Mouse (Mus musculus) limb, embryonic 10.5 days (tissue): ENCODE measurements around the gene Bphl. TPM values are rescaled to one million over a fixed set of nuclear protein-coding genes. Genes with fewer than 3 reads are reported as not detected.

Source experiments
- DNase-seq: peaks from one replicate; pipeline ENCODE4 v3.0.0-alpha.2; 2017; ENCODE audit warnings: low spot score
- H3K27ac ChIP-seq: fragments of 300-500 bp; sonication (generic); 2 replicates; pipeline ENCODE4 v1.5.1; 2016; ENCODE audit warnings: mild to moderate bottlenecking
- H3K27me3 ChIP-seq: fragments of 300-500 bp; sonication (generic); 2 replicates; pipeline ENCODE4 v1.6.1; 2016; ENCODE audit warnings: low read depth, mild to moderate bottlenecking; ENCODE audit not compliant: poor library complexity, severe bottlenecking
- H3K36me3 ChIP-seq: fragments of 300-500 bp; sonication (generic); 2 replicates; pipeline ENCODE4 v1.6.1; 2016; ENCODE audit warnings: mild to moderate bottlenecking, moderate library complexity
- H3K4me1 ChIP-seq: fragments of 300-500 bp; sonication (generic); 2 replicates; pipeline ENCODE4 v1.6.1; 2016
- H3K4me3 ChIP-seq: fragments of 300-500 bp; sonication (generic); 2 replicates; pipeline ENCODE4 v1.5.1; 2016; ENCODE audit warnings: mild to moderate bottlenecking, moderate library complexity
- H3K9me3 ChIP-seq: fragments of 300-500 bp; sonication (generic); replicated peaks from 2 replicates; pipeline ENCODE4 v1.6.1; 2016; ENCODE audit warnings: mild to moderate bottlenecking
- WGBS: fragments of 180-500 bp; shearing (Covaris S2); methylation state at CpG from one replicate; pipeline ENCODE4 v1.1.7; 2016; 5-methylcytosine and 5-hydroxymethylcytosine counted together
- polyA plus RNA-seq: library from polyadenylated mRNA; unstranded; fragments of >200 nt; fragmentation: Nextera tagmentation; extraction: Ambion mirVana; gene quantifications from 2 replicates; pipeline ENCODE4 v1.2.1, GENCODE M21; 2016

Gene Bphl
- polyA plus RNA-seq, 1 experiment from 2014 or later: 33.6 TPM

- no peak for DNase-seq
- Histone ChIP-seq H3K27me3 (no peaks in the 10 kb centered on the region), H3K36me3 (no peaks in the 10 kb centered on the region), H3K9me3 (no peaks in the 10 kb centered on the region), H3K4me1 (no peaks in the 10 kb centered on the region), H3K4me3 (no peak overlapping the region), H3K27ac (no peak overlapping the region)
- WGBS: 80% methylated on average over 1 of the region's 1 CpGs
Observed at GRCm38 (mm10) chr13:34105364-34105763, 68.0 kb downstream of the Bphl start.

- Histone ChIP-seq H3K36me3 (no peaks in the 10 kb centered on the region), H3K4me1 (no peaks in the 10 kb centered on the region), H3K9me3 (no peaks in the 10 kb centered on the region), H3K4me3 (no peak overlapping the region), H3K27me3 (no peaks in the 10 kb centered on the region), H3K27ac (no peak overlapping the region)
- 88% methylated on average over 2 of the region's 2 CpGs for WGBS
- DNase-seq: no peak
Observed at GRCm38 (mm10) chr13:34106256-34106655, 68.9 kb downstream of the Bphl start.

- WGBS: 100% methylated on average over 1 of the region's 1 CpGs
- Histone ChIP-seq H3K9me3 (no peaks in the 10 kb centered on the region), H3K4me1 (no peaks in the 10 kb centered on the region)
Observed at GRCm38 (mm10) chr13:34106999-34107398, 69.6 kb downstream of the Bphl start.

GRCm38 (mm10) chr13:34109035-34109676 is 71.8 kb downstream of the Bphl start:
- H3K27ac ChIP-seq: no peak overlapping the region
- no peaks in the 10 kb centered on the region for H3K9me3 ChIP-seq

More at GRCm38 (mm10) chr13:34106999-34107398, 69.6 kb downstream of the Bphl start:
- Histone ChIP-seq H3K36me3 (no peaks in the 10 kb centered on the region), H3K27ac (no peak overlapping the region), H3K4me3 (no peak overlapping the region), H3K27me3 (no peaks in the 10 kb centered on the region)
- DNase-seq: no peak

GRCm38 (mm10) chr13:34109677-34110058 is 72.3 kb downstream of the Bphl start:
- no peaks in the 10 kb centered on the region for H3K9me3 ChIP-seq
- no peaks in the 10 kb centered on the region for H3K27me3 ChIP-seq
- no peak overlapping the region for H3K27ac ChIP-seq
- DNase-seq: no peak
- H3K36me3 ChIP-seq: no peaks in the 10 kb centered on the region
- H3K4me1 ChIP-seq: peaks cover 1% of the 10 kb centered on the region; the same call in 1 of the 2 replicates
- WGBS: 65% methylated on average over 4 of the region's 4 CpGs
- no peak overlapping the region for H3K4me3 ChIP-seq

More at GRCm38 (mm10) chr13:34109035-34109676, 71.8 kb downstream of the Bphl start:
- H3K4me1 ChIP-seq: no peaks in the 10 kb centered on the region
- no peak overlapping the region for H3K4me3 ChIP-seq
- WGBS: 83% methylated on average over 4 of the region's 4 CpGs
- H3K36me3 ChIP-seq: no peaks in the 10 kb centered on the region
- no peak for DNase-seq
- H3K27me3 ChIP-seq: no peaks in the 10 kb centered on the region

- H3K4me1 ChIP-seq: peaks cover 5% of the 10 kb centered on the region; the same call in 1 of the 2 replicates
- H3K27ac ChIP-seq: no peak overlapping the region
- no peak overlapping the region for H3K4me3 ChIP-seq
- no peaks in the 10 kb centered on the region for H3K9me3 ChIP-seq
- DNase-seq: no peak
- no peaks in the 10 kb centered on the region for H3K27me3 ChIP-seq
- H3K36me3 ChIP-seq: no peaks in the 10 kb centered on the region
- 79% methylated on average over 5 of the region's 5 CpGs for WGBS
Observed at GRCm38 (mm10) chr13:34111019-34111418, 73.6 kb downstream of the Bphl start.

GRCm38 (mm10) chr13:34111878-34112277 is 74.5 kb downstream of the Bphl start:
- no peak overlapping the region for H3K4me3 ChIP-seq
- peaks cover 5% of the 10 kb centered on the region; the same call in 1 of the 2 replicates for H3K4me1 ChIP-seq
- H3K27me3 ChIP-seq: no peaks in the 10 kb centered on the region
- H3K36me3 ChIP-seq: no peaks in the 10 kb centered on the region
- DNase-seq: no peak
- WGBS: 85% methylated on average over 3 of the region's 3 CpGs
- H3K9me3 ChIP-seq: no peaks in the 10 kb centered on the region
- no peak overlapping the region for H3K27ac ChIP-seq

GRCm38 (mm10) chr13:34112369-34113081 is 75.1 kb downstream of the Bphl start:
- DNase-seq: no peak
- Histone ChIP-seq H3K9me3 (no peaks in the 10 kb centered on the region), H3K4me1 (peaks cover 5% of the 10 kb centered on the region; the same call in 1 of the 2 replicates), H3K36me3 (no peaks in the 10 kb centered on the region), H3K27me3 (no peaks in the 10 kb centered on the region), H3K27ac (no peak overlapping the region), H3K4me3 (no peak overlapping the region)
- WGBS: 89% methylated on average over 5 of the region's 5 CpGs

GRCm38 (mm10) chr13:34113086-34113485 is 75.7 kb downstream of the Bphl start:
- H3K27ac ChIP-seq: no peak overlapping the region
- no peaks in the 10 kb centered on the region for H3K9me3 ChIP-seq
- no peaks in the 10 kb centered on the region for H3K36me3 ChIP-seq
- H3K27me3 ChIP-seq: no peaks in the 10 kb centered on the region
- DNase-seq: no peak
- no peak overlapping the region for H3K4me3 ChIP-seq
- peaks cover 5% of the 10 kb centered on the region; the same call in 1 of the 2 replicates for H3K4me1 ChIP-seq
- WGBS: 88% methylated on average over 3 of the region's 3 CpGs

GRCm38 (mm10) chr13:34114654-34115053 is 77.3 kb downstream of the Bphl start:
- no peak overlapping the region for H3K27ac ChIP-seq
- H3K36me3 ChIP-seq: no peaks in the 10 kb centered on the region
- peaks cover 5% of the 10 kb centered on the region; the same call in 1 of the 2 replicates for H3K4me1 ChIP-seq
- no peaks in the 10 kb centered on the region for H3K9me3 ChIP-seq
- H3K27me3 ChIP-seq: no peaks in the 10 kb centered on the region
- no peak for DNase-seq
- no peak overlapping the region for H3K4me3 ChIP-seq
- 81% methylated on average over 4 of the region's 4 CpGs for WGBS

- Histone ChIP-seq H3K9me3 (no peaks in the 10 kb centered on the region), H3K27ac (no peak overlapping the region), H3K4me1 (peaks cover 5% of the 10 kb centered on the region; the same call in 1 of the 2 replicates), H3K36me3 (no peaks in the 10 kb centered on the region), H3K4me3 (no peak overlapping the region), H3K27me3 (no peaks in the 10 kb centered on the region)
- WGBS: 86% methylated on average over 6 of the region's 6 CpGs
- DNase-seq: no peak
Observed at GRCm38 (mm10) chr13:34116508-34116907, 79.1 kb downstream of the Bphl start.

- no peak overlapping the region for H3K27ac ChIP-seq
- no peak for DNase-seq
- no peaks in the 10 kb centered on the region for H3K36me3 ChIP-seq
- no peak overlapping the region for H3K4me3 ChIP-seq
- 82% methylated on average over 4 of the region's 4 CpGs for WGBS
- H3K9me3 ChIP-seq: no peaks in the 10 kb centered on the region
- no peaks in the 10 kb centered on the region for H3K27me3 ChIP-seq
- peaks cover 5% of the 10 kb centered on the region; the same call in 1 of the 2 replicates for H3K4me1 ChIP-seq
Observed at GRCm38 (mm10) chr13:34118816-34119215, 81.4 kb downstream of the Bphl start.

GRCm38 (mm10) chr13:34119406-34119805 is 82.0 kb downstream of the Bphl start:
- Histone ChIP-seq H3K4me1 (peaks cover 5% of the 10 kb centered on the region; the same call in 1 of the 2 replicates), H3K36me3 (no peaks in the 10 kb centered on the region), H3K9me3 (no peaks in the 10 kb centered on the region), H3K27me3 (no peaks in the 10 kb centered on the region), H3K27ac (no peak overlapping the region), H3K4me3 (no peak overlapping the region)
- 81% methylated on average over 4 of the region's 4 CpGs for WGBS
- DNase-seq: no peak
